Mouse (Mus musculus): Measurements from ENCODE around the gene Reep6.
A peak's percentile ranks its signal among the peaks of the same experiment; 100 is the strongest.

Gene Reep6

GRCm38 (mm10) chr10:80329273-80330081, at the start of gene Reep6, which contains the start of gene Pcsk4:
Reep6 (plus strand) TSS chr10:80329953.
Pcsk4 (minus strand) TSS chr10:80329498.
- DNase-seq = peak; percentile 85

GRCm38 (mm10) chr10:80281304-80281703, 48.4 kb upstream of the Reep6 start:
- no peak for DNase-seq

- no peak for DNase-seq
Measured at GRCm38 (mm10) chr10:80281921-80282371, 47.8 kb upstream of the Reep6 start.

- DNase-seq = no peak
Measured at GRCm38 (mm10) chr10:80282481-80283441, 47.0 kb upstream of the Reep6 start.

- no peak for DNase-seq
Measured at GRCm38 (mm10) chr10:80285222-80286070, 44.3 kb upstream of the Reep6 start.

- DNase-seq = no peak
Measured at GRCm38 (mm10) chr10:80288097-80288496, 41.7 kb upstream of the Reep6 start.

- DNase-seq = no peak
Measured at GRCm38 (mm10) chr10:80288657-80289056, 41.1 kb upstream of the Reep6 start.

GRCm38 (mm10) chr10:80292251-80293146, 37.3 kb upstream of the Reep6 start, which contains the start of gene Rps15:
Rps15 (plus strand) TSS chr10:80292453.
- DNase-seq = peak; percentile 97

- peak; percentile 53 for DNase-seq
Measured at GRCm38 (mm10) chr10:80293325-80293724, 36.4 kb upstream of the Reep6 start.

- DNase-seq = no peak
Measured at GRCm38 (mm10) chr10:80294311-80294710, 35.4 kb upstream of the Reep6 start.

- DNase-seq = no peak
Measured at GRCm38 (mm10) chr10:80294788-80295303, 34.9 kb upstream of the Reep6 start.

- peak; percentile 78 for DNase-seq
Measured at GRCm38 (mm10) chr10:80295618-80296425, 33.9 kb upstream of the Reep6 start, which contains the start of gene Apc2. Apc2 (plus strand) TSS chr10:80295977.

GRCm38 (mm10) chr10:80296824-80297223, 32.9 kb upstream of the Reep6 start:
- DNase-seq = no peak

- no peak for DNase-seq
Measured at GRCm38 (mm10) chr10:80297526-80298133, 32.1 kb upstream of the Reep6 start.

- peak; percentile 48 for DNase-seq
Measured at GRCm38 (mm10) chr10:80298571-80299281, 31.0 kb upstream of the Reep6 start.

GRCm38 (mm10) chr10:80299301-80299700, 30.5 kb upstream of the Reep6 start:
- no peak for DNase-seq

- DNase-seq = no peak
Measured at GRCm38 (mm10) chr10:80299824-80300223, 29.9 kb upstream of the Reep6 start.

GRCm38 (mm10) chr10:80300672-80301181, 29.0 kb upstream of the Reep6 start:
- DNase-seq = no peak
